Mouse (Mus musculus) spleen, adult 2 months (tissue): Measurements from ENCODE around the gene Cd164.

Experiments used
- CTCF ChIP-seq: fragments of 200-500 bp; IDR thresholded peaks from 2 replicates; pipeline ENCODE4 v1.5.1; 2011; ENCODE audit warnings: mild to moderate bottlenecking, inconsistent platforms; ENCODE audit not compliant: insufficient read depth, insufficient read length, insufficient replicate concordance; ENCODE audit errors: extremely low read depth
- POLR2A ChIP-seq: fragments of 200-500 bp; IDR thresholded peaks from 2 replicates; pipeline ENCODE4 v1.6.1; 2011; ENCODE audit warnings: low read depth, low read length, inconsistent platforms

GRCm38 (mm10) chr10:41571065-41571464, 51.9 kb downstream of the Cd164 start:
- TF ChIP-seq POLR2A (no peak), CTCF (no peak)
